Mouse (Mus musculus) CH12.LX (cell line): ENCODE measurements around the gene Unc13b. TPM values are rescaled to one million over a fixed set of nuclear protein-coding genes. Genes with fewer than 3 reads are reported as not detected.

ENCODE experiments used
- DNase-seq: peaks from one replicate; pipeline ENCODE4 v3.0.0-alpha.2; 2013; ENCODE audit errors: extremely low read depth
- H3K27ac ChIP-seq: 2 replicates; pipeline ENCODE4 v1.5.1; 2012; ENCODE audit warnings: low read depth, mild to moderate bottlenecking, control low read depth, moderate library complexity; ENCODE audit not compliant: insufficient read depth
- H3K27me3 ChIP-seq: replicated peaks from 2 replicates; pipeline ENCODE3; 2012; ENCODE audit warnings: inconsistent platforms
- H3K36me3 ChIP-seq, 2 experiments: replicated peaks in 1 of 2; 2 replicates each; pipeline versions ENCODE3 to v1.6.1; 2012; ENCODE audit warnings: inconsistent platforms in 1 of 2, low read length in 1 of 2, mild to moderate bottlenecking in 1 of 2, mixed read lengths in 1 of 2, moderate library complexity in 1 of 2; ENCODE audit not compliant: control insufficient read depth in 1 of 2, insufficient read depth in 1 of 2
- H3K4me1 ChIP-seq, 2 experiments: 2 replicates each; pipeline ENCODE4 v1.6.1; 2012; ENCODE audit warnings: inconsistent platforms in 1 of 2, moderate library complexity in 1 of 2; ENCODE audit not compliant: insufficient read depth in 2 of 2, control insufficient read depth in 1 of 2
- H3K4me2 ChIP-seq: 2 replicates; pipeline ENCODE4 v1.6.1; 2012; ENCODE audit warnings: low read depth, mild to moderate bottlenecking, control low read depth; ENCODE audit not compliant: poor library complexity, insufficient read depth, severe bottlenecking
- H3K4me3 ChIP-seq, 3 experiments: fragments of 150-350 bp in 1 of 3; sonication (generic) in 1 of 3; replicated peaks in 1 of 3; 2 replicates each; pipeline versions ENCODE3 to v1.5.1; 2011 to 2012; ENCODE audit warnings: low read depth in 2 of 3, low read length in 2 of 3, mild to moderate bottlenecking in 2 of 3, moderate library complexity in 2 of 3, control low read depth in 1 of 3, improper control_type of control experiment in 1 of 3, inconsistent platforms in 1 of 3, mixed read lengths in 1 of 3; ENCODE audit not compliant: poor library complexity in 1 of 3
- H3K79me2 ChIP-seq: replicated peaks from 2 replicates; pipeline ENCODE4 v1.6.1; 2012; ENCODE audit warnings: mild to moderate bottlenecking, moderate library complexity; ENCODE audit not compliant: control insufficient read depth, poor library complexity, insufficient read depth, severe bottlenecking; ENCODE audit errors: extremely low read depth
- H3K9ac ChIP-seq: 2 replicates; pipeline ENCODE4 v1.6.1; 2012; ENCODE audit warnings: low read depth, mild to moderate bottlenecking, control low read depth, moderate library complexity; ENCODE audit not compliant: insufficient read depth
- H3K9me3 ChIP-seq: replicated peaks from 2 replicates; pipeline ENCODE3; 2012; ENCODE audit warnings: low read length, inconsistent platforms, mixed read lengths
- CTCF ChIP-seq, 2 experiments: IDR thresholded peaks in 1 of 2; conservative IDR thresholded peaks in 1 of 2; 2 replicates each; pipeline ENCODE4 v1.5.1; 2011 to 2012; ENCODE audit warnings: low read depth in 2 of 2, low read length in 2 of 2, improper control_type of control experiment in 1 of 2, inconsistent platforms in 1 of 2, mild to moderate bottlenecking in 1 of 2, moderate library complexity in 1 of 2
- E2F4 ChIP-seq: IDR thresholded peaks from 2 replicates; pipeline ENCODE4 v1.6.1; 2011; ENCODE audit warnings: low read depth, low read length, improper control_type of control experiment; ENCODE audit not compliant: insufficient replicate concordance
- EP300 ChIP-seq: IDR thresholded peaks from 2 replicates; pipeline ENCODE4 v1.6.1; 2011; ENCODE audit warnings: low read length, improper control_type of control experiment
- GABPA ChIP-seq: IDR thresholded peaks from 2 replicates; pipeline ENCODE4 v1.6.1; 2012; ENCODE audit warnings: low read depth, low read length, improper control_type of control experiment, inconsistent platforms; ENCODE audit not compliant: insufficient replicate concordance
- IRF4 ChIP-seq: IDR thresholded peaks from 2 replicates; pipeline ENCODE4 v1.6.1; 2014; ENCODE audit warnings: low read depth, mild to moderate bottlenecking, inconsistent platforms, low read length, improper control_type of control experiment
- JUN ChIP-seq: IDR thresholded peaks from 2 replicates; pipeline ENCODE4 v1.6.1; 2011; ENCODE audit warnings: low read depth, mild to moderate bottlenecking, low read length, improper control_type of control experiment, moderate library complexity; ENCODE audit not compliant: insufficient read depth
- JUND ChIP-seq: conservative IDR thresholded peaks from 2 replicates; pipeline ENCODE4 v1.6.1; 2011; ENCODE audit warnings: low read depth, low read length, improper control_type of control experiment
- KAT2A ChIP-seq: IDR thresholded peaks from 2 replicates; pipeline ENCODE4 v1.6.1; 2012; ENCODE audit warnings: low read length, improper control_type of control experiment, inconsistent platforms; ENCODE audit not compliant: insufficient replicate concordance
- MAX ChIP-seq: IDR thresholded peaks from 2 replicates; pipeline ENCODE4 v1.6.1; 2011; ENCODE audit warnings: low read length, improper control_type of control experiment
- MEF2A ChIP-seq: IDR thresholded peaks from 2 replicates; pipeline ENCODE4 v1.6.1; 2014; ENCODE audit warnings: low read depth, mild to moderate bottlenecking, inconsistent platforms, low read length, improper control_type of control experiment, borderline replicate concordance
- MXI1 ChIP-seq: IDR thresholded peaks from 2 replicates; pipeline ENCODE4 v1.6.1; 2011; ENCODE audit warnings: mild to moderate bottlenecking, low read depth, low read length, improper control_type of control experiment
- NRF1 ChIP-seq: IDR thresholded peaks from 2 replicates; pipeline ENCODE4 v1.6.1; 2014; ENCODE audit warnings: low read depth, mild to moderate bottlenecking, inconsistent platforms, low read length, improper control_type of control experiment, moderate library complexity
- PAX5 ChIP-seq: IDR thresholded peaks from 2 replicates; pipeline ENCODE4 v1.6.1; 2012; ENCODE audit warnings: low read length, inconsistent platforms, mixed read lengths
- POLR2A ChIP-seq: IDR thresholded peaks from 2 replicates; pipeline ENCODE4 v1.6.1; 2011; ENCODE audit warnings: low read depth, mild to moderate bottlenecking, improper control_type of control experiment, low read length
- POLR2AphosphoS2 ChIP-seq: IDR thresholded peaks from 2 replicates; pipeline ENCODE4 v1.6.1; 2011; ENCODE audit warnings: low read depth, low read length, improper control_type of control experiment
- SIN3A ChIP-seq: IDR thresholded peaks from 2 replicates; pipeline ENCODE4 v1.6.1; 2012; ENCODE audit warnings: low read length, improper control_type of control experiment, inconsistent platforms
- SMC3 ChIP-seq: IDR thresholded peaks from 2 replicates; pipeline ENCODE4 v1.6.1; 2011; ENCODE audit warnings: low read depth, low read length, improper control_type of control experiment
- UBTF ChIP-seq: IDR thresholded peaks from 2 replicates; pipeline ENCODE4 v1.6.1; 2012; ENCODE audit warnings: low read depth, mild to moderate bottlenecking, inconsistent platforms, low read length, improper control_type of control experiment, moderate library complexity
- USF1 ChIP-seq: IDR thresholded peaks from 2 replicates; pipeline ENCODE4 v1.6.1; 2014; ENCODE audit warnings: low read depth, mild to moderate bottlenecking, inconsistent platforms, low read length, improper control_type of control experiment
- ZNF384 ChIP-seq: IDR thresholded peaks from 2 replicates; pipeline ENCODE4 v1.6.1; 2012; ENCODE audit warnings: low read depth, low read length, improper control_type of control experiment, inconsistent platforms
- dilution Hi-C: fragments of 300-500 bp; cut with MboI; formaldehyde crosslinking; loops from 2 replicates; pipeline ENCODE4 v1.14.3; 2020; ENCODE audit warnings: low sequenced_read_pairs; ENCODE audit not compliant: extremely low pct_unique_long_range_greater_than_20kb, extremely low pct_ligation_motif_present
- in situ Hi-C: fragments of 300-500 bp; cut with MboI; formaldehyde crosslinking; loops from 3 replicates; pipeline ENCODE4 v1.14.3; 2019; ENCODE audit warnings: low sequenced_read_pairs, low pct_ligation_motif_present, low pct_unique_long_range_greater_than_20kb, mixed read lengths
- polyA plus RNA-seq: library from polyadenylated mRNA; unstranded; fragments of >175 nt; gene quantifications from 2 replicates; pipeline ENCODE4 v1.2.1, GENCODE M21; 2012; ENCODE audit warnings: low read depth; ENCODE audit not compliant: insufficient read length
- total RNA-seq, 2 experiments: library from RNA; depleted of rRNA; stranded (reverse); fragments of 300-350 nt in 1 of 2; fragments of >200 nt in 1 of 2; gene quantifications; 2 replicates each; pipeline ENCODE4 v1.2.3; 2012 to 2014

Unc13b gene
- total and polyA plus RNA-seq, 3 experiments, result 0.08 to 0.23 (median 0.19) TPM

DNA sequence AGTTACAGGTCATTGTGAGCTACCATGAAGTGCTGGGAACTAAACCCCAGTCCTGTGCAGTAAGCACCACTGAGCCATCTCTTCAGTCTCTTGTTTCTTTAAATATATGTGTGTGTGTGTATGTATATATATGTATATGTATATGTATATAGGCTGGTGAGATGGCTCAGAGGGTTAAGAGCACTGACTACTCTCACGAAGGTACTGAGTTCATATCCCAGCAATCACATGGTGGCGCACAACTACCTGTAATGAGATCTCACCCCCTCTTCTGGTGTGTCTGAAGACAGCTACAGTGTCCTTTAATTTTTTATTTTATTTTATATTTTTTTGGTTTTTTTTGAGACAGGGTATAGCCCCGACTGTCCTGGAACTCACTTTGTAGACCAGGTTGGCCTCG lies 6.7 kb downstream of the Unc13b start:
- H3K36me3 ChIP-seq, result no peaks in the 10 kb centered on the region
- peaks cover 2% of the 10 kb centered on the region for H3K27me3 ChIP-seq
- no peak overlapping the region for H3K4me3 ChIP-seq
- in situ Hi-C loops, result no loop called here
- H3K4me2 ChIP-seq, result no peak overlapping the region
- no peaks in the 10 kb centered on the region for H3K9me3 ChIP-seq
- H3K27ac ChIP-seq, result no peak overlapping the region
- H3K9ac ChIP-seq, result no peak overlapping the region
- no peak for DNase-seq
- H3K79me2 ChIP-seq, result no peaks in the 10 kb centered on the region
- H3K4me1 ChIP-seq, result 0 out of 4 replicates have a peak, but pooled peaks cover 0 to 3% of the 10 kb centered on the region in 2 experiments
- TF ChIP-seq MXI1 (no peak), MEF2A (no peak), POLR2AphosphoS2 (no peak), IRF4 (no peak), JUN (no peak), GABPA (no peak)
- dilution Hi-C loops, result no loop called here

- H3K9me3 ChIP-seq, result no peaks in the 10 kb centered on the region
- H3K27ac ChIP-seq, result no peak overlapping the region
- DNase-seq, result no peak
- no peaks in the 10 kb centered on the region for H3K79me2 ChIP-seq
- H3K36me3 ChIP-seq, result no peaks in the 10 kb centered on the region
- H3K27me3 ChIP-seq, result peaks cover 8% of the 10 kb centered on the region
- no peak overlapping the region for H3K9ac ChIP-seq
- TF ChIP-seq PAX5 (no peak), SMC3 (no peak), CTCF (conservative IDR thresholded peaks at IDR 0.05 in 1 of 2, IDR thresholded peaks at IDR 0.05 in 1 of 2; ENCODE audit: low read depth in 2 of 2, low read length in 2 of 2) (no peak), JUND (no peak), EP300 (no peak), USF1 (no peak)
- in situ Hi-C loops, result loop anchor here (25.0 kb wide), 1 partner anchor 337 kb away; no protein-coding TSS in a partner anchor
- no peaks in the 10 kb centered on the region for H3K4me1 ChIP-seq
- H3K4me2 ChIP-seq, result no peak overlapping the region
- H3K4me3 ChIP-seq, result no peak overlapping the region
- dilution Hi-C loops, result no loop called here
Observed at GRCm38 (mm10) chr4:43074923-43075322, 16.2 kb downstream of the Unc13b start.

DNA sequence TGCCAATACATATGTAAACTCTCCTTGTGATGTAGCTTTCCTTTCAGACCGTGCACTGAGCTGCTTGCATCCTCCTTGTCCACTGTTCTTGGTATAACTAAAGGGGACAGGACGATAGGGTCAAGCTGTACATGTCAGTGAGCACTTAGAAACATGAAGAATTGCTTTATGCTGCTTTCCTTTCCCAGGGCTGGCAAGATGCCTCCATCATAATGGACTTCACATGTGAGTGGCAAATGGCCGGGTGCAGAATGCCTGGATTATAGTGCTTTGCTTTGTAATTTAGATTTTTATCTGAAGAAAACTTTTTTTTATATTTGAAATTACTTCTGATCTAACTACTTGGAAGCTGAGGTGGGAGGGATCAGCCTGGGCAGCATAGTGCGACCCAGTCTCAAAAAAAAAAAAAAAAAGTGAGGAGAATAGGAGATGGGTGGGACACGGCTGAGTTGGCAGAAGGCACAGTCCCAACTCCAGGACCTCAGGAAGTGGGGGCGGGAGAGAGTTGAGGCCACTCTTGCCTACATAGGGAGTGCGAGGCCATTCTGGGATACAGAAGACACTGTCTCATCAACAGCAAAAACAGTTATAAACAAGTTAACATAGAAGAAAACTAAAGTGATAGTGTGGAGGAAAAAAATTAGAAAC lies 19.4 kb downstream of the Unc13b start:
- Histone ChIP-seq H3K4me1 (no peaks in the 10 kb centered on the region), H3K4me3 (no peak overlapping the region), H3K9ac (no peak overlapping the region), H3K79me2 (no peaks in the 10 kb centered on the region), H3K27me3 (peaks cover 8% of the 10 kb centered on the region), H3K9me3 (no peaks in the 10 kb centered on the region), H3K36me3 (no peaks in the 10 kb centered on the region), H3K4me2 (no peak overlapping the region), H3K27ac (no peak overlapping the region)
- DNase-seq, result no peak
- TF ChIP-seq JUN, result no peak
- no peak for TF ChIP-seq UBTF
- TF ChIP-seq MAX, result no peak
- no peak for TF ChIP-seq CTCF (conservative IDR thresholded peaks at IDR 0.05 in 1 of 2, IDR thresholded peaks at IDR 0.05 in 1 of 2; ENCODE audit: low read depth in 2 of 2, low read length in 2 of 2)
- no peak for TF ChIP-seq KAT2A
- no peak for TF ChIP-seq IRF4
- TF ChIP-seq NRF1, result no peak
- TF ChIP-seq USF1, result no peak
- TF ChIP-seq ZNF384, result no peak
- no peak for TF ChIP-seq E2F4
- TF ChIP-seq SIN3A, result no peak
- TF ChIP-seq POLR2A, result no peak
- TF ChIP-seq PAX5, result no peak
- TF ChIP-seq MXI1, result no peak
- in situ Hi-C loops (loop anchor here (25.0 kb wide), 1 partner anchor 334 kb away; no protein-coding TSS in a partner anchor), dilution Hi-C loops (no loop called here)
